Mouse (Mus musculus): ENCODE results near the gene Haus2. TPM values are rescaled to one million over a fixed set of nuclear protein-coding genes. Genes with fewer than 3 reads are reported as not detected.
"Not testable (repeated sequence)": the region's sequence is repeated elsewhere in the genome, so short reads cannot be mapped to it uniquely, and the experiment has no call there.

Haus2 gene
- 34.5 and 35.9 TPM in 2 replicates for polyA plus RNA-seq (2016; fragmentation: Nextera tagmentation; extraction: Ambion mirVana)

DNA sequence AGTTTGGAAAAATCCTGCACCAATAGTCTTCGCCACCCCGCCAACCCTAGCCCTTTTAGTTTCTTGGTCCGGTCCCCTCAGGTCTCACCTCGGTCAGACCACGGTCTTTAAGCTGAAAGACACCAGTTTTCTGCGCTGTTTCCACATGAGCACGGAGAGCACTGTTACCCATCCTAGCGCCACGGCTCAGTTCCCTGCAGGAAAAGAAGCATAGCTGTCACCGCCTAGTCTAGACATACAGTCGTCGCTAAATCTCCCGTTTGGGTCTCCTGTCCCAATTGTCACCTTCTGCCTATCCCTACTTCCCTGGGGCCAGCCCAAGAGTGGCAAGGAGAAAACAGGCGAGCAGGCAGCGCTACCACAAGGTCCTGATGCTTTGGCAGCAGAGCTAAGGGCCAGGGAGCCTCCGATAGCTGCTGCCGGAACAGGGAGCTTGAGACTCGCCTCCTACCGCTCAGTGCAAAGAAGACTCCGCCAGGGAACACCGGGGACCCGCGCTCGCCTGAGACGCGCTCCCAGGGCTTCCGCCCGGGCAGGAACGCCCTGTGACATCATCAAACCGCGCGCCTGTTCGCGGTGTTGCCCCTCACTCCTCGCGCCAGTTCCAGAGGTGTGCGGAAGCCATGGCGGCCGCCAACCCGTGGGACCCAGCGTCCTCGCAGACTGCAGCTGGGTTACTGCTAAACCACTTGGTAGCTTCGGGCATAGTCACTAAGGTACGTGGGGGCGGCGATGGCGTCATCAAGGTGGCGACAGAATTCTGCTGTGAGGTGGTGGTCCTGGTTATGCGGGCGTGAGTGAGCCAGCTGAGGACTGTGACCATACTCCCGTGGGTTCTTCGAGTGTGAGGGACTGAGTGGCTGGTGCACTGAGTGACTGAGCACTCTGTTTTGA lies at the start of gene Haus2, which contains the start of gene Lrrc57:
TSS of gene Haus2 (plus strand) at position 554 of the 894 bp plus-strand sequence.
TSS of gene Lrrc57 (minus strand) at position 691 of the 894 bp plus-strand sequence.
- Histone ChIP-seq H3K36me3 (peaks cover 34% of the 10 kb centered on the region), H3K9me3 (replicated peaks) (no peaks in the 10 kb centered on the region), H3K27me3 (ENCODE audit: low read depth, poor library complexity, severe bottlenecking) (no peaks in the 10 kb centered on the region), H3K4me1 (peaks cover 17% of the 10 kb centered on the region), H3K27ac (peak within 1 kb of the TSS; percentile 96), H3K4me3 (peak within 1 kb of the TSS; percentile 97)
- WGBS, result under 1% methylated on average over 52 of the region's 52 CpGs
- peak; percentile 96 for DNase-seq (ENCODE audit: low spot score)

DNA sequence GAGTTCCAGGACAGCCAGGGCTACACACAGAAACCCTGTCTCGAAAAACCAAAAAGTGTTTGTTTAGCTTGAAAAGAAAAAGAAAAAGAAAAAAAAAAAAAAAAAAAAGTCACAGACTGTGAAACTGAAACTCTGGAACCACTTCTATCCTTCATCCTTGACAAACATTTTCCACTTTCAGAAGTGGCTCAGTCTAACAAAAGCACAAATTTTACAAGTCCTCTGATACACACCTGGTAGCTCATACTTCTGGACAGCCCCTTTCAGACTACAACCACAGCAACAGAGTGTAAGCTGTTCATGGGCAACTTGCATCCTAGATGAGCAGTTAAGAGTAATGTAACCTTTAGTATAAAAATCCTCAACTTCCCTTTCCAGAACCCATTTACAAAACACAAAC lies 47.7 kb upstream of the Haus2 start:
- H3K4me3 ChIP-seq, result no peak overlapping the region
- H3K27ac ChIP-seq, result no peak overlapping the region
- no peaks in the 10 kb centered on the region for H3K27me3 ChIP-seq (ENCODE audit: low read depth, poor library complexity, severe bottlenecking)
- peaks cover 5% of the 10 kb centered on the region for H3K4me1 ChIP-seq
- H3K9me3 ChIP-seq (replicated peaks), result no peaks in the 10 kb centered on the region
- 93% methylated on average over 1 of the region's 1 CpGs for WGBS
- peaks cover 28% of the 10 kb centered on the region for H3K36me3 ChIP-seq
- no peak for DNase-seq (ENCODE audit: low spot score)

DNA sequence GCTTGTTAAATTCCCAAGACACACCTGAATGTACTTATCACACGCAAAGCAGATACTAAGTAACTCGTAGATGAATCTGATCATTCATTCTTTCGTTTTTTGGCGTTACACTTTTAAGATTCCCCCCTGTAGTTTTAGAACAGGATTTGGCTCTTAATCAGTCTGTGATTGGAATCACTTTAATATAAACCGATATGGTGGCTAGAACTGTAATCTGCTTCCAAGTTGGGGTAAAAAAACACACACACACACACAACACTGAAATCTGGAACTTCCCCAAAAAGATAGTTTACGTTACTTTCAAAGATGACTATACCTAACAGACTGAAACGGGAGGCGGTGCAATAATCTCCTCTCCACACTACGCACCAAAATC lies 46.3 kb upstream of the Haus2 start:
- Histone ChIP-seq H3K36me3 (peaks cover 18% of the 10 kb centered on the region), H3K4me3 (peak overlapping the region; percentile 94), H3K27me3 (ENCODE audit: low read depth, poor library complexity, severe bottlenecking) (no peaks in the 10 kb centered on the region), H3K9me3 (replicated peaks) (no peaks in the 10 kb centered on the region), H3K4me1 (peaks cover 8% of the 10 kb centered on the region), H3K27ac (peak overlapping the region; percentile 96)
- 25% methylated on average over 9 of the region's 9 CpGs for WGBS
- DNase-seq (ENCODE audit: low spot score), result no peak

GRCm38 (mm10) chr2:120563235-120563990 lies 45.8 kb upstream of the Haus2 start, which contains the start of gene Zfp106:
Gene Zfp106 (minus strand): TSS chr2:120563843.
- Histone ChIP-seq H3K9me3 (replicated peaks) (no peaks in the 10 kb centered on the region), H3K36me3 (peaks cover 17% of the 10 kb centered on the region), H3K27me3 (ENCODE audit: low read depth, poor library complexity, severe bottlenecking) (no peaks in the 10 kb centered on the region), H3K4me1 (peaks cover 12% of the 10 kb centered on the region), H3K27ac (peak within 1 kb of the TSS; percentile 96), H3K4me3 (peak within 1 kb of the TSS; percentile 94)
- under 1% methylated on average over 50 of the region's 50 CpGs for WGBS
- DNase-seq (ENCODE audit: low spot score), result peak; percentile 90

DNA sequence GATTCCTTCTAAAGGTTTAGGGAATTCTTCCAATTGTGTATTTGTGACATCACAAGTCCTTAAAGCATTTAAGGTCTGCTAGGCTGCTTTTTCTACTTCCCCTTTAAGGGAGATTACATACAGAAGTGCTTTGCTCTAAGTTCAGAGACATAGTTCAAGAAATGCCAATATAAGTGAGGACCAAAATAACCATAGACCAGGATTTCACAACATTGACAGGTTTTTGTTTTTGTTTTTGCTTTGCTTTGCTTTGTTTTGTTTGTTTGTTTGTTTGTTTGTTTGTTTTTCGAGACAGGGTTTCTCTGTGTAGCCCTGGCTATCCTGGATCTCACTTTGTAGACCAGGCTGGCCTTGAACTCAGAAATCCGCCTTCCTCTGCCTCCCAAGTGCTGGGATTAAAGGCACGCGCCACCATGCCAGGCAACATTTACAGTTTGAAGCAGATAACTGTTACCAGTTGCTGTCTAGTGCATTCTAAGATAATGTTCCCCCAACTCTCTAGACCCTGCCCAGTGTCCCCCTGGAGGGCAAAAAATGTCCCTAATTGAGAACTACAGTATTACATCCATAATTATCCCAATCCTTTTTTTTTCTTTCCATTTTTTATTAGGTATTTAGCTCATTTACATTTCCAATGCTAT lies 44.5 kb upstream of the Haus2 start:
- Histone ChIP-seq H3K4me1 (peaks cover 20% of the 10 kb centered on the region), H3K36me3 (peaks cover 17% of the 10 kb centered on the region)
- not testable (repeated sequence) for DNase-seq (ENCODE audit: low spot score); H3K4me3 ChIP-seq; H3K9me3 ChIP-seq (replicated peaks); H3K27ac ChIP-seq; H3K27me3 ChIP-seq (ENCODE audit: low read depth, poor library complexity, severe bottlenecking)
- WGBS, result 91% methylated on average over 4 of the region's 4 CpGs

GRCm38 (mm10) chr2:120565363-120565762 lies 43.8 kb upstream of the Haus2 start:
- Histone ChIP-seq H3K9me3 (replicated peaks) (no peaks in the 10 kb centered on the region), H3K27ac (no peak overlapping the region), H3K36me3 (peaks cover 13% of the 10 kb centered on the region), H3K27me3 (ENCODE audit: low read depth, poor library complexity, severe bottlenecking) (no peaks in the 10 kb centered on the region), H3K4me3 (no peak overlapping the region), H3K4me1 (peaks cover 20% of the 10 kb centered on the region)
- 91% methylated on average over 2 of the region's 2 CpGs for WGBS
- DNase-seq (ENCODE audit: low spot score), result no peak

DNA sequence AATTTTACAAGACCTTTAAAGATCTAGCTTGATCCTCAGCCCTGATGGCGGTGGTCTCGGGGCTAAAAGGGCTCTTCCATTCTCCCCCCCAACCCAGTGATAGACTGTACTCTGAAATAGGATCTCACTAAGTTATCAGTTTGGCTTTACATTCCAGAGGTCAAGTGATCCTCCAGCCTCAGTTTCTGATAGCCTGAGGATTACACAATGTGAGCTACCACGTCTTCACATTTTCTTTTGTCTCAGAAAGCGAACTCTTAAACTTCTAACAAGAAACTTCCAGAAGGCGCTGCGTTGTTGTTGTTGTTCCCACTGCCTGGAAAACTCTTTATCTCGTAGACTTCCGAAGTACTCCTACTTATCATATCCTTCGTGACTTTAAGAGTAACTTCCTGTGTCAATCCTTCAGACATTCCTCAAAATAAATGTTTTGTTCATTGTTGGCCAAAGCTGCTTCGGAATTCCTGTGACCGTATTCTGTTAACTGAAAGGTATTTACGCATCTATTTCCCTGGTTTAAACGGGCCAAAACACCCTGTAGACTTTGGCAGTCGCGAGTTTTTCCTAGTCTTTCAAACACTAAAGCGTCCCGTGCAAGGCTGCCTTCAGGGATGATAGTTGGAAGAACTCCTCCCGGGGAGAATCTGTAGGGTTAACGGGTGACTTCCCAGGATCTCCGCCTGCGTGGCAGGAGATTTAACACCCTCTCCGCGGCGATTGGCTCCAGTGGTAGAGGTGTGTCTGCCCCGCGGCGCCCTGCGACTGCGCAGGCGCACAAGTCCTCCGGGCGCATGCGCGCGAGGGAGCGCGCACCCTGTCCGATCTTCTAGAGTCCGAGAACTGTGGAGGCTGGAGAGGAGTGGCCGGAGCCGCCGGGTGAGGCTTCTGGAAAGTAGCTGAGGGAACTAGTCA lies 42.0 kb upstream of the Haus2 start, which contains the start of gene Snap23:
TSS of gene Snap23 (plus strand) at position 786 of the 912 bp plus-strand sequence.
- 2% methylated on average over 42 of the region's 42 CpGs for WGBS
- Histone ChIP-seq H3K9me3 (replicated peaks) (no peaks in the 10 kb centered on the region), H3K36me3 (peaks cover 11% of the 10 kb centered on the region), H3K4me1 (peaks cover 20% of the 10 kb centered on the region), H3K27me3 (ENCODE audit: low read depth, poor library complexity, severe bottlenecking) (no peaks in the 10 kb centered on the region), H3K27ac (peak within 1 kb of the TSS; percentile 90), H3K4me3 (peak within 1 kb of the TSS; percentile 83)
- peak; percentile 97 for DNase-seq (ENCODE audit: low spot score)

GRCm38 (mm10) chr2:120567798-120568320 lies 41.3 kb upstream of the Haus2 start:
- Histone ChIP-seq H3K27me3 (ENCODE audit: low read depth, poor library complexity, severe bottlenecking) (no peaks in the 10 kb centered on the region), H3K27ac (peak overlapping the region; percentile 90), H3K4me1 (peaks cover 16% of the 10 kb centered on the region), H3K4me3 (peak overlapping the region; percentile 83), H3K36me3 (peaks cover 11% of the 10 kb centered on the region), H3K9me3 (replicated peaks) (no peaks in the 10 kb centered on the region)
- under 1% methylated on average over 22 of the region's 22 CpGs for WGBS
- DNase-seq (ENCODE audit: low spot score), result no peak

GRCm38 (mm10) chr2:120571081-120571480 lies 38.1 kb upstream of the Haus2 start:
- H3K27me3 ChIP-seq (ENCODE audit: low read depth, poor library complexity, severe bottlenecking), result no peaks in the 10 kb centered on the region
- 97% methylated on average over 3 of the region's 3 CpGs for WGBS
- no peaks in the 10 kb centered on the region for H3K9me3 ChIP-seq (replicated peaks)
- peaks cover 11% of the 10 kb centered on the region for H3K36me3 ChIP-seq
- peaks cover 29% of the 10 kb centered on the region for H3K4me1 ChIP-seq
- DNase-seq (ENCODE audit: low spot score), result no peak
- no peak overlapping the region for H3K27ac ChIP-seq
- H3K4me3 ChIP-seq, result no peak overlapping the region

DNA sequence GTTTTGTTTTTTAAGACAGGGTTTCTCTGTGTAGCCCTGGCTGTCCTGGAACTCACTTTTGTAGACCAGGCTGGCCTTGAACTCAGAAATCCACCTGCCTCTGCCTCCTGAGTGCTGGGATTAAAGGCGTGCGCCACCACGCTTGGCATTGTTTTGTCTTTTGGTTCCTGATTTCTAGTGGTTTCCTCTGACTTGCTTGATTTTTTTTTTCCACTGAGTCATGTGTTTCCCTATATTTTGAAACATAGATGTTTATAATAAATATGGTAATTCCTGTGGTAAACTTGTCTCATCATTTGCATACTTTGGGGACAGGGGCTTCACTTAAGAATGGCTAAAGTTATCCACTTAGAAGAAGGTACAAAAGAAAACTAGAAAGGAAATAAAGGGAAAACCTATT lies 37.0 kb upstream of the Haus2 start:
- not testable (repeated sequence) for H3K27ac ChIP-seq; H3K4me3 ChIP-seq; H3K27me3 ChIP-seq (ENCODE audit: low read depth, poor library complexity, severe bottlenecking); H3K9me3 ChIP-seq (replicated peaks); DNase-seq (ENCODE audit: low spot score)
- Histone ChIP-seq H3K4me1 (peaks cover 37% of the 10 kb centered on the region), H3K36me3 (peaks cover 11% of the 10 kb centered on the region)
- WGBS, result 93% methylated on average over 3 of the region's 3 CpGs

DNA sequence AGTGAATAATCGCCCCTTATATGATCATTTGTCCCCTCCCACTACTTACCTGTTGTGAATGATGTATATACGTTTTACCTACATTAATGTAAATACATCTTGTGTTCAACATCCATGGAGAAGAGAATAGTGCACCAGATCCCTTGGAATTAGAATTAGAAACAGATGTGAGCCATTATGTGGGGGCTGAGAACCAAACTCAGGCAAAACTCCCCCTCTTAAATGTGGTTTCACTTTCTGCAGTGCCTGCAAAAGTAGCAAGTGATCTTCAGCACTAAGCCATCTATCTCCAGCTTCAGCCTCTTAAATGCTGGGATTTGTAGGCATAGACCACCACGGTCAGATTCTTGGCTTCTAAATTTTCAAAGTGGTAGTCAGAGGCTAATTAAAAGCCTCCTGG lies 34.1 kb upstream of the Haus2 start:
- no peak for DNase-seq (ENCODE audit: low spot score)
- no peaks in the 10 kb centered on the region for H3K9me3 ChIP-seq (replicated peaks)
- WGBS, result 64% methylated on average over 3 of the region's 3 CpGs
- H3K4me3 ChIP-seq, result no peak overlapping the region
- H3K27ac ChIP-seq, result no peak overlapping the region
- H3K36me3 ChIP-seq, result peaks cover 17% of the 10 kb centered on the region
- H3K4me1 ChIP-seq, result peaks cover 30% of the 10 kb centered on the region
- no peaks in the 10 kb centered on the region for H3K27me3 ChIP-seq (ENCODE audit: low read depth, poor library complexity, severe bottlenecking)
